Mouse (Mus musculus): ENCODE measurements around the gene Gm3139. TPM values are rescaled to one million over a fixed set of nuclear protein-coding genes. Genes with fewer than 3 reads are reported as not detected.
"Not testable (repeated sequence)": the region's sequence is repeated elsewhere in the genome, so short reads cannot be mapped to it uniquely, and the experiment has no call there.

The Gm3139 gene
- not detected in 2 replicates for polyA plus RNA-seq (2011; ENCODE audit: insufficient read depth, insufficient read length, low read depth, missing spikeins)

GRCm38 (mm10) chr5:94525987-94526386 is at the start of gene Gm3139:
Gene Gm3139 (plus strand): TSS chr5:94526287.
- not testable (repeated sequence) for H3K9me3 ChIP-seq (replicated peaks; ENCODE audit: control insufficient read depth, insufficient read depth, low read length, poor library complexity, severe bottlenecking); H3K27ac ChIP-seq (ENCODE audit: insufficient read depth, low read length); H3K9ac ChIP-seq (ENCODE audit: low read depth, poor library complexity, severe bottlenecking); H3K4me3 ChIP-seq (ENCODE audit: low read depth, low read length); H3K4me1 ChIP-seq (ENCODE audit: control insufficient read depth, insufficient read depth, low read length); H3K27me3 ChIP-seq (ENCODE audit: control insufficient read depth, insufficient read depth, low read length, poor library complexity, severe bottlenecking); H3K36me3 ChIP-seq (ENCODE audit: control insufficient read depth, insufficient read depth, low read length, poor library complexity, severe bottlenecking)

Other genes with a start within 250 kb of the Gm3139 start
- not detected in 2 replicates for gene A430089I19Rik, start 219.5 kb upstream of the Gm3139 start, polyA plus RNA-seq (2011; ENCODE audit: insufficient read depth, insufficient read length, low read depth, missing spikeins)
- not detected in 2 replicates for gene Gm6502, start 211.9 kb upstream of the Gm3139 start, polyA plus RNA-seq (2011; ENCODE audit: insufficient read depth, insufficient read length, low read depth, missing spikeins)
- not detected in 2 replicates for gene AA792892, start 186.5 kb upstream of the Gm3139 start, polyA plus RNA-seq (2011; ENCODE audit: insufficient read depth, insufficient read length, low read depth, missing spikeins)
- gene Gm7682, start 80.5 kb upstream of the Gm3139 start, polyA plus RNA-seq (2011; ENCODE audit: insufficient read depth, insufficient read length, low read depth, missing spikeins): not detected in 2 replicates
- not detected in 2 replicates for gene Gm3147, start 90.1 kb downstream of the Gm3139 start, polyA plus RNA-seq (2011; ENCODE audit: insufficient read depth, insufficient read length, low read depth, missing spikeins)
- not detected in 2 replicates for gene Gm6509, start 97.7 kb downstream of the Gm3139 start, polyA plus RNA-seq (2011; ENCODE audit: insufficient read depth, insufficient read length, low read depth, missing spikeins)
- gene Gm6205, start 122.1 kb downstream of the Gm3139 start, polyA plus RNA-seq (2011; ENCODE audit: insufficient read depth, insufficient read length, low read depth, missing spikeins): not detected in 2 replicates

All from ES-Bruce4 (cell line).